Mouse (Mus musculus) left cerebral cortex, postnatal 4 days (tissue): Measurements from ENCODE around the gene Scfd2. TPM values are rescaled to one million over a fixed set of nuclear protein-coding genes. Genes with fewer than 3 reads are reported as not detected.

Source experiments
- DNase-seq: peaks from one replicate; pipeline ENCODE4 v3.0.0-alpha.2; 2022
- intact Hi-C: fragments of 180-260 bp; cut with DNase I; formaldehyde crosslinking; loops from one replicate; pipeline ENCODE4 v1.15.1; 2025
- total RNA-seq, 2 experiments: library from RNA; stranded (reverse); gene quantifications; 2 replicates each; pipeline ENCODE4 v1.2.3; 2021

Gene Scfd2
- total RNA-seq = 10 to 100 TPM; 24.3 to 25.5 TPM

GRCm38 (mm10) chr5:74531630-74532280 is at the start of gene Scfd2:
Gene Scfd2 (minus strand): TSS chr5:74531759.
- intact Hi-C loops = no loop called here
- DNase-seq = peak; percentile 97

- intact Hi-C loops = no loop called here
- no peak for DNase-seq
Measured at GRCm38 (mm10) chr5:74571767-74572166, 40.2 kb upstream of the Scfd2 start.

GRCm38 (mm10) chr5:74561151-74561550 is 29.6 kb upstream of the Scfd2 start:
- no peak for DNase-seq
- intact Hi-C loops = no loop called here

- intact Hi-C loops = no loop called here
- no peak for DNase-seq
Measured at GRCm38 (mm10) chr5:74549566-74549965, 18.0 kb upstream of the Scfd2 start.

- intact Hi-C loops = no loop called here
- no peak for DNase-seq
Measured at GRCm38 (mm10) chr5:74545606-74546005, 14.0 kb upstream of the Scfd2 start.

GRCm38 (mm10) chr5:74536180-74536947 is 4.8 kb upstream of the Scfd2 start:
- DNase-seq = no peak
- intact Hi-C loops = no loop called here

GRCm38 (mm10) chr5:74535240-74536021 is 3.9 kb upstream of the Scfd2 start, which contains the start of gene Fip1l1:
Gene Fip1l1 (plus strand): TSS chr5:74535449.
- intact Hi-C loops = no loop called here
- DNase-seq = peak; percentile 96

- intact Hi-C loops = no loop called here
- DNase-seq = no peak
Measured at GRCm38 (mm10) chr5:74530785-74531184, 774 bp downstream of the Scfd2 start.

- intact Hi-C loops = no loop called here
- no peak for DNase-seq
Measured at GRCm38 (mm10) chr5:74527025-74527424, 4.5 kb downstream of the Scfd2 start.

- intact Hi-C loops = no loop called here
- peak; percentile 28 for DNase-seq
Measured at GRCm38 (mm10) chr5:74511686-74512085, 19.9 kb downstream of the Scfd2 start.

- no peak for DNase-seq
- intact Hi-C loops = no loop called here
Measured at GRCm38 (mm10) chr5:74492705-74493104, 38.9 kb downstream of the Scfd2 start.

GRCm38 (mm10) chr5:74484646-74485045 is 46.9 kb downstream of the Scfd2 start:
- no peak for DNase-seq
- intact Hi-C loops = no loop called here

GRCm38 (mm10) chr5:74482633-74483032 is 48.9 kb downstream of the Scfd2 start:
- no peak for DNase-seq

GRCm38 (mm10) chr5:74482034-74482433 is 49.5 kb downstream of the Scfd2 start:
- intact Hi-C loops = no loop called here
- peak; percentile 22 for DNase-seq

More at GRCm38 (mm10) chr5:74482633-74483032, 48.9 kb downstream of the Scfd2 start:
- intact Hi-C loops = no loop called here

GRCm38 (mm10) chr5:74480409-74480808 is 51.1 kb downstream of the Scfd2 start:
- DNase-seq = no peak
- intact Hi-C loops = no loop called here

GRCm38 (mm10) chr5:74479947-74480346 is 51.6 kb downstream of the Scfd2 start:
- intact Hi-C loops = no loop called here
- no peak for DNase-seq

- intact Hi-C loops = no loop called here
Measured at GRCm38 (mm10) chr5:74479157-74479556, 52.4 kb downstream of the Scfd2 start.

GRCm38 (mm10) chr5:74476551-74476950 is 55.0 kb downstream of the Scfd2 start:
- DNase-seq = no peak
- intact Hi-C loops = no loop called here

More at GRCm38 (mm10) chr5:74479157-74479556, 52.4 kb downstream of the Scfd2 start:
- DNase-seq = no peak

- no peak for DNase-seq
Measured at GRCm38 (mm10) chr5:74473117-74473516, 58.4 kb downstream of the Scfd2 start.

GRCm38 (mm10) chr5:74470819-74471218 is 60.7 kb downstream of the Scfd2 start:
- no peak for DNase-seq
- intact Hi-C loops = no loop called here

More at GRCm38 (mm10) chr5:74473117-74473516, 58.4 kb downstream of the Scfd2 start:
- intact Hi-C loops = no loop called here

- DNase-seq = no peak
- intact Hi-C loops = no loop called here
Measured at GRCm38 (mm10) chr5:74469620-74470019, 61.9 kb downstream of the Scfd2 start.
